Mouse (Mus musculus): ENCODE measurements around the gene Kifc5b. TPM values are rescaled to one million over a fixed set of nuclear protein-coding genes. Genes with fewer than 3 reads are reported as not detected.

Kifc5b gene
- polyA plus RNA-seq, 1 experiment from 2014 or later, result 5.9 TPM

- no peak for DNase-seq (ENCODE audit: low spot score)
- Histone ChIP-seq H3K27ac (ENCODE audit: low read depth, low read length) (no peak overlapping the region), H3K9ac (ENCODE audit: low read depth, low read length) (peak overlapping the region; percentile 5; the same call in 1 of the 2 replicates), H3K27me3 (ENCODE audit: control insufficient read depth, insufficient read depth, low read length) (no peaks in the 10 kb centered on the region), H3K4me1 (replicated peaks; ENCODE audit: control insufficient read depth, insufficient read depth, low read length) (peaks cover 35% of the 10 kb centered on the region), H3K4me2 (replicated peaks; ENCODE audit: low read depth, low read length) (peak overlapping the region; percentile 82), H3K9me3 (ENCODE audit: control insufficient read depth, low read length) (no peaks in the 10 kb centered on the region), H3K36me3 (ENCODE audit: control insufficient read depth, insufficient read depth, low read length) (0 out of 2 replicates have a peak, but pooled peaks cover 2% of the 10 kb centered on the region), H3K4me3 (ENCODE audit: low read depth, low read length) (0 out of 2 replicates have a peak overlapping the region, but pooled peaks have one; percentile 12)
- no peak for ATAC-seq (ENCODE audit: low FRiP score)
- 25% methylated on average over 6 of the region's 6 CpGs for WGBS
These were observed 36.3 kb downstream of the Kifc5b start for GRCm38 (mm10) chr17:26953201-26953600.

- no peak for ATAC-seq (ENCODE audit: low FRiP score)
- no peaks in the 10 kb centered on the region for H3K27me3 ChIP-seq (ENCODE audit: control insufficient read depth, insufficient read depth, low read length)
- 19% methylated on average over 10 of the region's 16 CpGs for WGBS
- no peak overlapping the region for H3K27ac ChIP-seq (ENCODE audit: low read depth, low read length)
- H3K4me3 ChIP-seq (ENCODE audit: low read depth, low read length), result peak overlapping the region; percentile 16
- peak overlapping the region; percentile 82 for H3K4me2 ChIP-seq (replicated peaks; ENCODE audit: low read depth, low read length)
- 0 out of 2 replicates have a peak, but pooled peaks cover 2% of the 10 kb centered on the region for H3K36me3 ChIP-seq (ENCODE audit: control insufficient read depth, insufficient read depth, low read length)
- H3K4me1 ChIP-seq (replicated peaks; ENCODE audit: control insufficient read depth, insufficient read depth, low read length), result peaks cover 35% of the 10 kb centered on the region
- H3K9me3 ChIP-seq (ENCODE audit: control insufficient read depth, low read length), result no peaks in the 10 kb centered on the region
- peak overlapping the region; percentile 5; the same call in 1 of the 2 replicates for H3K9ac ChIP-seq (ENCODE audit: low read depth, low read length)
- DNase-seq (ENCODE audit: low spot score), result no peak
These were observed 36.8 kb downstream of the Kifc5b start for GRCm38 (mm10) chr17:26953726-26954125.

GRCm38 (mm10) chr17:26956309-26956708 lies 39.4 kb downstream of the Kifc5b start:
- H3K27ac ChIP-seq (ENCODE audit: low read depth, low read length), result no peak overlapping the region
- WGBS, result 93% methylated on average over 5 of the region's 5 CpGs
- no peak for ATAC-seq (ENCODE audit: low FRiP score)

GRCm38 (mm10) chr17:26956895-26957294 lies 40.0 kb downstream of the Kifc5b start:
- no peak overlapping the region for H3K27ac ChIP-seq (ENCODE audit: low read depth, low read length)
- H3K9ac ChIP-seq (ENCODE audit: low read depth, low read length), result no peak overlapping the region
- H3K36me3 ChIP-seq (ENCODE audit: control insufficient read depth, insufficient read depth, low read length), result peaks cover 20% of the 10 kb centered on the region
- peaks cover 15% of the 10 kb centered on the region for H3K4me1 ChIP-seq (replicated peaks; ENCODE audit: control insufficient read depth, insufficient read depth, low read length)
- H3K27me3 ChIP-seq (ENCODE audit: control insufficient read depth, insufficient read depth, low read length), result no peaks in the 10 kb centered on the region
- 92% methylated on average over 18 of the region's 18 CpGs for WGBS
- no peaks in the 10 kb centered on the region for H3K9me3 ChIP-seq (ENCODE audit: control insufficient read depth, low read length)
- ATAC-seq (ENCODE audit: low FRiP score) (no peak), DNase-seq (ENCODE audit: low spot score) (no peak)
- no peak overlapping the region for H3K4me3 ChIP-seq (ENCODE audit: low read depth, low read length)
- H3K4me2 ChIP-seq (replicated peaks; ENCODE audit: low read depth, low read length), result no peak overlapping the region

More at GRCm38 (mm10) chr17:26956309-26956708, 39.4 kb downstream of the Kifc5b start:
- no peak overlapping the region for H3K4me2 ChIP-seq (replicated peaks; ENCODE audit: low read depth, low read length)
- H3K27me3 ChIP-seq (ENCODE audit: control insufficient read depth, insufficient read depth, low read length), result no peaks in the 10 kb centered on the region
- no peak overlapping the region for H3K9ac ChIP-seq (ENCODE audit: low read depth, low read length)
- H3K9me3 ChIP-seq (ENCODE audit: control insufficient read depth, low read length), result no peaks in the 10 kb centered on the region
- H3K4me3 ChIP-seq (ENCODE audit: low read depth, low read length), result no peak overlapping the region
- DNase-seq (ENCODE audit: low spot score), result no peak
- H3K36me3 ChIP-seq (ENCODE audit: control insufficient read depth, insufficient read depth, low read length), result peaks cover 14% of the 10 kb centered on the region
- H3K4me1 ChIP-seq (replicated peaks; ENCODE audit: control insufficient read depth, insufficient read depth, low read length), result peaks cover 18% of the 10 kb centered on the region

- DNase-seq (ENCODE audit: low spot score), result no peak
- Histone ChIP-seq H3K36me3 (ENCODE audit: control insufficient read depth, insufficient read depth, low read length) (peaks cover 23% of the 10 kb centered on the region), H3K27ac (ENCODE audit: low read depth, low read length) (no peak overlapping the region), H3K4me2 (replicated peaks; ENCODE audit: low read depth, low read length) (no peak overlapping the region), H3K9me3 (ENCODE audit: control insufficient read depth, low read length) (no peaks in the 10 kb centered on the region), H3K9ac (ENCODE audit: low read depth, low read length) (no peak overlapping the region), H3K27me3 (ENCODE audit: control insufficient read depth, insufficient read depth, low read length) (no peaks in the 10 kb centered on the region), H3K4me3 (ENCODE audit: low read depth, low read length) (no peak overlapping the region), H3K4me1 (replicated peaks; ENCODE audit: control insufficient read depth, insufficient read depth, low read length) (peaks cover 7% of the 10 kb centered on the region; the same call in 1 of the 2 replicates)
- ATAC-seq (ENCODE audit: low FRiP score), result no peak
- WGBS, result 98% methylated on average over 5 of the region's 5 CpGs
These were observed 41.0 kb downstream of the Kifc5b start for GRCm38 (mm10) chr17:26957872-26958271.

GRCm38 (mm10) chr17:26958880-26959279 lies 42.0 kb downstream of the Kifc5b start:
- 60% methylated on average over 5 of the region's 5 CpGs for WGBS
- no peak overlapping the region for H3K9ac ChIP-seq (ENCODE audit: low read depth, low read length)
- no peak overlapping the region for H3K4me2 ChIP-seq (replicated peaks; ENCODE audit: low read depth, low read length)
- H3K27me3 ChIP-seq (ENCODE audit: control insufficient read depth, insufficient read depth, low read length), result no peaks in the 10 kb centered on the region
- H3K4me1 ChIP-seq (replicated peaks; ENCODE audit: control insufficient read depth, insufficient read depth, low read length), result 0 out of 2 replicates have a peak, but pooled peaks cover 2% of the 10 kb centered on the region
- H3K9me3 ChIP-seq (ENCODE audit: control insufficient read depth, low read length), result no peaks in the 10 kb centered on the region
- H3K27ac ChIP-seq (ENCODE audit: low read depth, low read length), result no peak overlapping the region
- peaks cover 23% of the 10 kb centered on the region for H3K36me3 ChIP-seq (ENCODE audit: control insufficient read depth, insufficient read depth, low read length)
- H3K4me3 ChIP-seq (ENCODE audit: low read depth, low read length), result no peak overlapping the region
- no peak for DNase-seq (ENCODE audit: low spot score)
- ATAC-seq (ENCODE audit: low FRiP score), result no peak

- WGBS, result 92% methylated on average over 4 of the region's 4 CpGs
- H3K9ac ChIP-seq (ENCODE audit: low read depth, low read length), result no peak overlapping the region
- peaks cover 23% of the 10 kb centered on the region for H3K36me3 ChIP-seq (ENCODE audit: control insufficient read depth, insufficient read depth, low read length)
- no peak for DNase-seq (ENCODE audit: low spot score)
- H3K4me2 ChIP-seq (replicated peaks; ENCODE audit: low read depth, low read length), result no peak overlapping the region
- no peaks in the 10 kb centered on the region for H3K4me1 ChIP-seq (replicated peaks; ENCODE audit: control insufficient read depth, insufficient read depth, low read length)
- no peak for ATAC-seq (ENCODE audit: low FRiP score)
- no peaks in the 10 kb centered on the region for H3K9me3 ChIP-seq (ENCODE audit: control insufficient read depth, low read length)
- H3K4me3 ChIP-seq (ENCODE audit: low read depth, low read length), result no peak overlapping the region
- no peaks in the 10 kb centered on the region for H3K27me3 ChIP-seq (ENCODE audit: control insufficient read depth, insufficient read depth, low read length)
- H3K27ac ChIP-seq (ENCODE audit: low read depth, low read length), result no peak overlapping the region
These were observed 42.9 kb downstream of the Kifc5b start for GRCm38 (mm10) chr17:26959815-26960214.

- Histone ChIP-seq H3K9me3 (ENCODE audit: control insufficient read depth, low read length) (no peaks in the 10 kb centered on the region), H3K4me1 (replicated peaks; ENCODE audit: control insufficient read depth, insufficient read depth, low read length) (no peaks in the 10 kb centered on the region), H3K4me3 (ENCODE audit: low read depth, low read length) (no peak overlapping the region), H3K27ac (ENCODE audit: low read depth, low read length) (no peak overlapping the region), H3K9ac (ENCODE audit: low read depth, low read length) (no peak overlapping the region), H3K36me3 (ENCODE audit: control insufficient read depth, insufficient read depth, low read length) (peaks cover 21% of the 10 kb centered on the region), H3K4me2 (replicated peaks; ENCODE audit: low read depth, low read length) (no peak overlapping the region), H3K27me3 (ENCODE audit: control insufficient read depth, insufficient read depth, low read length) (no peaks in the 10 kb centered on the region)
- ATAC-seq (ENCODE audit: low FRiP score) (no peak), DNase-seq (ENCODE audit: low spot score) (no peak)
- WGBS, result 87% methylated on average over 21 of the region's 21 CpGs
These were observed 44.8 kb downstream of the Kifc5b start for GRCm38 (mm10) chr17:26961572-26962240.

GRCm38 (mm10) chr17:26966993-26967392 lies 50.1 kb downstream of the Kifc5b start:
- DNase-seq (ENCODE audit: low spot score) (no peak), ATAC-seq (ENCODE audit: low FRiP score) (no peak)
- Histone ChIP-seq H3K4me2 (replicated peaks; ENCODE audit: low read depth, low read length) (no peak overlapping the region), H3K9ac (ENCODE audit: low read depth, low read length) (no peak overlapping the region), H3K4me3 (ENCODE audit: low read depth, low read length) (no peak overlapping the region), H3K36me3 (ENCODE audit: control insufficient read depth, insufficient read depth, low read length) (peaks cover 4% of the 10 kb centered on the region; the same call in 1 of the 2 replicates), H3K4me1 (replicated peaks; ENCODE audit: control insufficient read depth, insufficient read depth, low read length) (peaks cover 2% of the 10 kb centered on the region; the same call in 1 of the 2 replicates), H3K27me3 (ENCODE audit: control insufficient read depth, insufficient read depth, low read length) (no peaks in the 10 kb centered on the region), H3K27ac (ENCODE audit: low read depth, low read length) (no peak overlapping the region), H3K9me3 (ENCODE audit: control insufficient read depth, low read length) (no peaks in the 10 kb centered on the region)
- 90% methylated on average over 11 of the region's 11 CpGs for WGBS
